Mouse (Mus musculus): ENCODE measurements around the gene Tbpl1. TPM values are rescaled to one million over a fixed set of nuclear protein-coding genes. Genes with fewer than 3 reads are reported as not detected.

The Tbpl1 gene
- polyA plus RNA-seq, 1 experiment = 22.1 TPM

- H3K36me3 ChIP-seq (ENCODE audit: control insufficient read depth, insufficient read depth, low read length) = no peaks in the 10 kb centered on the region
Observed at GRCm38 (mm10) chr10:22730266-22730991, 1.3 kb downstream of the Tbpl1 start.

GRCm38 (mm10) chr10:22728257-22728656, 3.5 kb downstream of the Tbpl1 start:
- WGBS = 81% methylated on average over 1 of the region's 1 CpGs
- Histone ChIP-seq H3K27me3 (ENCODE audit: control insufficient read depth, insufficient read depth, low read length) (no peaks in the 10 kb centered on the region), H3K27ac (ENCODE audit: insufficient read depth, low read length) (no peak overlapping the region), H3K4me3 (ENCODE audit: extremely low read depth, insufficient read depth, insufficient read length) (no peak overlapping the region), H3K36me3 (ENCODE audit: control insufficient read depth, insufficient read depth, low read length) (no peaks in the 10 kb centered on the region), H3K4me1 (ENCODE audit: control insufficient read depth, insufficient read depth, insufficient read length) (peaks cover 5% of the 10 kb centered on the region; the same call in 1 of the 2 replicates)
- TF ChIP-seq POLR2A (IDR thresholded peaks at IDR 0.05; ENCODE audit: low read depth, low read length) (no peak), CTCF (IDR thresholded peaks at IDR 0.05; ENCODE audit: extremely low read depth, insufficient read depth, insufficient read length, insufficient replicate concordance) (no peak)
- DNase-seq (ENCODE audit: low read depth in 1 of 2, low spot score in 2 of 2) = no peak

More at GRCm38 (mm10) chr10:22730266-22730991, 1.3 kb downstream of the Tbpl1 start:
- 1% methylated on average over 36 of the region's 39 CpGs for WGBS
- Histone ChIP-seq H3K4me3 (ENCODE audit: extremely low read depth, insufficient read depth, insufficient read length) (peak overlapping the region; percentile 85), H3K27ac (ENCODE audit: insufficient read depth, low read length) (peak overlapping the region; percentile 86; the same call in 1 of the 2 replicates), H3K27me3 (ENCODE audit: control insufficient read depth, insufficient read depth, low read length) (no peaks in the 10 kb centered on the region), H3K4me1 (ENCODE audit: control insufficient read depth, insufficient read depth, insufficient read length) (peaks cover 5% of the 10 kb centered on the region; the same call in 1 of the 2 replicates)
- TF ChIP-seq POLR2A (IDR thresholded peaks at IDR 0.05; ENCODE audit: low read depth, low read length) = no peak
- peak in 1 of 2 experiments; percentile 13 for DNase-seq (ENCODE audit: low read depth in 1 of 2, low spot score in 2 of 2)

- Histone ChIP-seq H3K27ac (ENCODE audit: insufficient read depth, low read length) (no peak overlapping the region), H3K4me1 (ENCODE audit: control insufficient read depth, insufficient read depth, insufficient read length) (no peaks in the 10 kb centered on the region; the same call in none of the 2 replicates), H3K36me3 (ENCODE audit: control insufficient read depth, insufficient read depth, low read length) (no peaks in the 10 kb centered on the region), H3K4me3 (ENCODE audit: extremely low read depth, insufficient read depth, insufficient read length) (no peak overlapping the region), H3K27me3 (ENCODE audit: control insufficient read depth, insufficient read depth, low read length) (no peaks in the 10 kb centered on the region)
- 91% methylated on average over 7 of the region's 7 CpGs for WGBS
- no peak for DNase-seq (ENCODE audit: low read depth in 1 of 2, low spot score in 2 of 2)
- no peak for TF ChIP-seq CTCF (IDR thresholded peaks at IDR 0.05; ENCODE audit: extremely low read depth, insufficient read depth, insufficient read length, insufficient replicate concordance)
- no peak for TF ChIP-seq POLR2A (IDR thresholded peaks at IDR 0.05; ENCODE audit: low read depth, low read length)
Observed at GRCm38 (mm10) chr10:22726295-22726694, 5.4 kb downstream of the Tbpl1 start.

GRCm38 (mm10) chr10:22725166-22725565, 6.6 kb downstream of the Tbpl1 start:
- H3K4me3 ChIP-seq (ENCODE audit: extremely low read depth, insufficient read depth, insufficient read length) = no peak overlapping the region
- no peak for TF ChIP-seq POLR2A (IDR thresholded peaks at IDR 0.05; ENCODE audit: low read depth, low read length)
- TF ChIP-seq CTCF (IDR thresholded peaks at IDR 0.05; ENCODE audit: extremely low read depth, insufficient read depth, insufficient read length, insufficient replicate concordance) = no peak
- H3K36me3 ChIP-seq (ENCODE audit: control insufficient read depth, insufficient read depth, low read length) = no peaks in the 10 kb centered on the region
- WGBS = 63% methylated on average over 4 of the region's 4 CpGs
- H3K27ac ChIP-seq (ENCODE audit: insufficient read depth, low read length) = no peak overlapping the region
- H3K27me3 ChIP-seq (ENCODE audit: control insufficient read depth, insufficient read depth, low read length) = no peaks in the 10 kb centered on the region
- H3K4me1 ChIP-seq (ENCODE audit: control insufficient read depth, insufficient read depth, insufficient read length) = no peaks in the 10 kb centered on the region; the same call in none of the 2 replicates
- DNase-seq (ENCODE audit: low read depth in 1 of 2, low spot score in 2 of 2) = no peak

- DNase-seq (ENCODE audit: low read depth in 1 of 2, low spot score in 2 of 2) = no peak
- TF ChIP-seq CTCF (IDR thresholded peaks at IDR 0.05; ENCODE audit: extremely low read depth, insufficient read depth, insufficient read length, insufficient replicate concordance) (no peak), POLR2A (IDR thresholded peaks at IDR 0.05; ENCODE audit: low read depth, low read length) (no peak)
- no peaks in the 10 kb centered on the region for H3K27me3 ChIP-seq (ENCODE audit: control insufficient read depth, insufficient read depth, low read length)
- WGBS = 91% methylated on average over 5 of the region's 5 CpGs
- H3K27ac ChIP-seq (ENCODE audit: insufficient read depth, low read length) = no peak overlapping the region
- H3K4me3 ChIP-seq (ENCODE audit: extremely low read depth, insufficient read depth, insufficient read length) = no peak overlapping the region
- H3K4me1 ChIP-seq (ENCODE audit: control insufficient read depth, insufficient read depth, insufficient read length) = no peaks in the 10 kb centered on the region; the same call in none of the 2 replicates
- H3K36me3 ChIP-seq (ENCODE audit: control insufficient read depth, insufficient read depth, low read length) = no peaks in the 10 kb centered on the region
Observed at GRCm38 (mm10) chr10:22720781-22721529, 10.8 kb downstream of the Tbpl1 start.

- H3K4me3 ChIP-seq (ENCODE audit: extremely low read depth, insufficient read depth, insufficient read length) = no peak overlapping the region
- no peaks in the 10 kb centered on the region; the same call in none of the 2 replicates for H3K4me1 ChIP-seq (ENCODE audit: control insufficient read depth, insufficient read depth, insufficient read length)
- no peaks in the 10 kb centered on the region for H3K36me3 ChIP-seq (ENCODE audit: control insufficient read depth, insufficient read depth, low read length)
- 30% methylated on average over 4 of the region's 4 CpGs for WGBS
- H3K27ac ChIP-seq (ENCODE audit: insufficient read depth, low read length) = no peak overlapping the region
- DNase-seq (ENCODE audit: low read depth in 1 of 2, low spot score in 2 of 2) = no peak
- no peaks in the 10 kb centered on the region for H3K27me3 ChIP-seq (ENCODE audit: control insufficient read depth, insufficient read depth, low read length)
- TF ChIP-seq POLR2A (IDR thresholded peaks at IDR 0.05; ENCODE audit: low read depth, low read length) = no peak
- TF ChIP-seq CTCF (IDR thresholded peaks at IDR 0.05; ENCODE audit: extremely low read depth, insufficient read depth, insufficient read length, insufficient replicate concordance) = no peak
Observed at GRCm38 (mm10) chr10:22718475-22718874, 13.3 kb downstream of the Tbpl1 start.
